Mouse (Mus musculus): ENCODE data around the gene Pax7.

The Pax7 gene
- long read RNA-seq, experiment 1, result 0 reads
- long read RNA-seq, experiment 2, result 0 reads

- intact Hi-C loops (cut with DNase I), result no loop called here
These were observed at the start of gene Pax7 for GRCm38 (mm10) chr4:139833036-139833634. Gene Pax7, minus strand, starts transcription at chr4:139833528.

- intact Hi-C loops (cut with DNase I), result loop anchor here (10.0 kb wide), 1 partner anchor 153 kb away; no protein-coding TSS in a partner anchor
These were observed 48.5 kb upstream of the Pax7 start for GRCm38 (mm10) chr4:139881796-139882195.

GRCm38 (mm10) chr4:139879324-139879723 is 46.0 kb upstream of the Pax7 start:
- intact Hi-C loops (cut with DNase I), result loop anchor here (5.0 to 10.0 kb wide), 2 partner anchors 223 to 275 kb away; no protein-coding TSS in a partner anchor

GRCm38 (mm10) chr4:139878443-139878842 is 45.1 kb upstream of the Pax7 start:
- intact Hi-C loops (cut with DNase I), result loop anchor here (5.0 to 10.0 kb wide), 2 partner anchors 224 to 276 kb away; no protein-coding TSS in a partner anchor

GRCm38 (mm10) chr4:139877269-139877668 is 43.9 kb upstream of the Pax7 start:
- intact Hi-C loops (cut with DNase I), result loop anchor here (2.0 to 10.0 kb wide), 3 partner anchors 225 to 670 kb away; no protein-coding TSS in a partner anchor

- intact Hi-C loops (cut with DNase I), result loop anchor here (5.0 to 10.0 kb wide), 2 partner anchors 282 to 665 kb away; no protein-coding TSS in a partner anchor
These were observed 39.3 kb upstream of the Pax7 start for GRCm38 (mm10) chr4:139872595-139872994.

GRCm38 (mm10) chr4:139871699-139872098 is 38.4 kb upstream of the Pax7 start:
- intact Hi-C loops (cut with DNase I), result loop anchor here (5.0 to 10.0 kb wide), 2 partner anchors 283 to 666 kb away; no protein-coding TSS in a partner anchor

- intact Hi-C loops (cut with DNase I), result no loop called here
These were observed 29.9 kb upstream of the Pax7 start for GRCm38 (mm10) chr4:139863218-139863617.

GRCm38 (mm10) chr4:139858635-139859176 is 25.4 kb upstream of the Pax7 start:
- intact Hi-C loops (cut with DNase I), result loop anchor here (1.0 kb wide), 2 partner anchors 174 to 214 kb away; no protein-coding TSS in a partner anchor

GRCm38 (mm10) chr4:139852219-139853035 is 19.1 kb upstream of the Pax7 start:
- intact Hi-C loops (cut with DNase I), result no loop called here

- intact Hi-C loops (cut with DNase I), result no loop called here
These were observed 18.1 kb upstream of the Pax7 start for GRCm38 (mm10) chr4:139851387-139851786.

- intact Hi-C loops (cut with DNase I), result no loop called here
These were observed 17.3 kb upstream of the Pax7 start for GRCm38 (mm10) chr4:139850547-139851170.

GRCm38 (mm10) chr4:139843456-139843855 is 10.1 kb upstream of the Pax7 start:
- intact Hi-C loops (cut with DNase I), result no loop called here

- intact Hi-C loops (cut with DNase I), result no loop called here
These were observed 9.6 kb upstream of the Pax7 start for GRCm38 (mm10) chr4:139842919-139843318.

GRCm38 (mm10) chr4:139840939-139841500 is 7.7 kb upstream of the Pax7 start:
- intact Hi-C loops (cut with DNase I), result no loop called here

GRCm38 (mm10) chr4:139840442-139840841 is 7.1 kb upstream of the Pax7 start:
- intact Hi-C loops (cut with DNase I), result no loop called here

GRCm38 (mm10) chr4:139836681-139837080 is 3.4 kb upstream of the Pax7 start:
- intact Hi-C loops (cut with DNase I), result no loop called here

- intact Hi-C loops (cut with DNase I), result no loop called here
These were observed 2.9 kb upstream of the Pax7 start for GRCm38 (mm10) chr4:139836196-139836595.

- intact Hi-C loops (cut with DNase I), result no loop called here
These were observed 581 bp upstream of the Pax7 start for GRCm38 (mm10) chr4:139833817-139834401.

- intact Hi-C loops (cut with DNase I), result no loop called here
These were observed 870 bp downstream of the Pax7 start for GRCm38 (mm10) chr4:139832281-139833035.
